8 mouse cellular contexts compared by ENCODE assay signal in genomic region chr5:3596399-3596766, GRCm38 (mm10). TPM values are rescaled to one million over a fixed set of nuclear protein-coding genes. Genes with fewer than 3 reads are reported as not detected.
A peak's percentile ranks its signal among the peaks of the same experiment; 100 is the strongest.
DNase-seq lines count a peak whose midpoint lies in the region; ATAC-seq and TF ChIP-seq lines count a peak whose summit lies in the region.

Gene Rbm48, minus strand, starts transcription at chr5:3596585.

- TF ChIP-seq CTCF in bone marrow, adult 2 months (IDR thresholded peaks at IDR 0.05; ENCODE audit: control insufficient read depth, insufficient read depth, low read length): peak; percentile 86
- peak; percentile 71 for TF ChIP-seq CTCF in heart, adult 2 months (IDR thresholded peaks at IDR 0.05)

- WGBS in bone marrow, adult 2 months: under 1% methylated on average over 31 of the region's 31 CpGs
- under 1% methylated on average over 20 of the region's 31 CpGs for WGBS in embryonic facial prominence, embryonic 14.5 days
- under 1% methylated on average over 31 of the region's 31 CpGs for WGBS in heart, adult 2 months
- under 1% methylated on average over 31 of the region's 31 CpGs for WGBS in limb, embryonic 12.5 days
- WGBS in midbrain, embryonic 14.5 days: under 1% methylated on average over 31 of the region's 31 CpGs

- H3K9ac ChIP-seq in embryonic facial prominence, embryonic 14.5 days (ENCODE audit: low read depth, low read length): peak within 1 kb of the TSS; percentile 75
- peak within 1 kb of the TSS; percentile 78 for H3K9ac ChIP-seq in heart, adult 2 months (ENCODE audit: low read depth, low read length)
- H3K9ac ChIP-seq in limb, embryonic 12.5 days (replicated peaks): peak within 1 kb of the TSS; percentile 65
- H3K9ac ChIP-seq in midbrain, embryonic 14.5 days (replicated peaks; ENCODE audit: low read length): peak within 1 kb of the TSS; percentile 71

- no peaks in the 10 kb centered on the region for H3K9me3 ChIP-seq in embryonic facial prominence, embryonic 14.5 days (ENCODE audit: control insufficient read depth, low read length)
- H3K9me3 ChIP-seq in limb, embryonic 12.5 days: no peaks in the 10 kb centered on the region
- H3K9me3 ChIP-seq in midbrain, embryonic 14.5 days (ENCODE audit: control insufficient read depth, low read length): no peaks in the 10 kb centered on the region

- peak within 1 kb of the TSS; percentile 60 for H3K27ac ChIP-seq in bone marrow, adult 2 months (ENCODE audit: control insufficient read depth, insufficient read depth, low read depth, low read length, poor library complexity)
- H3K27ac ChIP-seq in embryonic facial prominence, embryonic 14.5 days (replicated peaks; ENCODE audit: low read depth, low read length): 0 out of 2 replicates have a peak within 1 kb of the TSS, but pooled peaks have one; percentile 33
- H3K27ac ChIP-seq in heart, adult 2 months: peak within 1 kb of the TSS; percentile 82
- peak within 1 kb of the TSS; percentile 64; the same call in 1 of the 2 replicates for H3K27ac ChIP-seq in limb, embryonic 12.5 days
- H3K27ac ChIP-seq in midbrain, embryonic 14.5 days (replicated peaks; ENCODE audit: low read depth, low read length): peak within 1 kb of the TSS; percentile 79

- TF ChIP-seq EP300 in heart, adult 2 months (IDR thresholded peaks at IDR 0.05; ENCODE audit: insufficient read depth, low read depth, low read length): no peak; the same call in 1 of the 2 replicates

- peak; percentile 88 for ATAC-seq in embryonic facial prominence, embryonic 14.5 days (ENCODE audit: low read depth)
- ATAC-seq in limb, embryonic 12.5 days (ENCODE audit: insufficient number of reproducible peaks, insufficient read depth, low FRiP score, low TSS enrichment, low read depth): peak; percentile 85
- peak; percentile 87 for ATAC-seq in midbrain, embryonic 14.5 days (ENCODE audit: low FRiP score, low TSS enrichment)

- H3K27me3 ChIP-seq in embryonic facial prominence, embryonic 14.5 days (replicated peaks; ENCODE audit: control insufficient read depth, insufficient read depth, low read length): no peaks in the 10 kb centered on the region
- H3K27me3 ChIP-seq in heart, adult 2 months (ENCODE audit: control insufficient read depth, insufficient read depth, low read length): no peaks in the 10 kb centered on the region
- H3K27me3 ChIP-seq in limb, embryonic 12.5 days: no peaks in the 10 kb centered on the region
- no peaks in the 10 kb centered on the region for H3K27me3 ChIP-seq in midbrain, embryonic 14.5 days (ENCODE audit: control insufficient read depth, insufficient read depth, low read length)

- no peaks in the 10 kb centered on the region for H3K4me1 ChIP-seq in bone marrow, adult 2 months (ENCODE audit: control insufficient read depth, insufficient read depth, low read length)
- H3K4me1 ChIP-seq in embryonic facial prominence, embryonic 14.5 days (ENCODE audit: control insufficient read depth, insufficient read depth, low read length): peaks cover 4% of the 10 kb centered on the region; the same call in 1 of the 2 replicates
- H3K4me1 ChIP-seq in heart, adult 2 months (ENCODE audit: control insufficient read depth, insufficient read depth, low read length): peaks cover 2% of the 10 kb centered on the region
- H3K4me1 ChIP-seq in limb, embryonic 12.5 days (replicated peaks): peaks cover 15% of the 10 kb centered on the region
- H3K4me1 ChIP-seq in midbrain, embryonic 14.5 days (ENCODE audit: control insufficient read depth, insufficient read depth, low read length): peaks cover 16% of the 10 kb centered on the region

- no peaks in the 10 kb centered on the region for H3K79me2 ChIP-seq in heart, adult 2 months (replicated peaks; ENCODE audit: control insufficient read depth, insufficient read depth, low read length)

- DNase-seq in A20 (ENCODE audit: low read depth, low spot score): peak; percentile 85
- peak; percentile 89 for DNase-seq in embryonic facial prominence, embryonic 14.5 days (ENCODE audit: low spot score)
- DNase-seq in heart, adult 2 months: peak; percentile 81 to 85
- DNase-seq in kidney, adult 8-10 months: peak; percentile 79 to 81
- DNase-seq in midbrain, embryonic 14.5 days: peak; percentile 91
- DNase-seq in spleen, adult 18-20 months: peak; percentile 76 to 77

- peak within 1 kb of the TSS; percentile 84 for H3K4me3 ChIP-seq in bone marrow, adult 2 months (replicated peaks; ENCODE audit: control insufficient read depth, low read depth, low read length)
- H3K4me3 ChIP-seq in embryonic facial prominence, embryonic 14.5 days (ENCODE audit: low read depth, low read length): peak within 1 kb of the TSS; percentile 93
- peak within 1 kb of the TSS; percentile 81 for H3K4me3 ChIP-seq in heart, adult 2 months
- H3K4me3 ChIP-seq in limb, embryonic 12.5 days (replicated peaks): peak within 1 kb of the TSS; percentile 78
- peak within 1 kb of the TSS; percentile 87 for H3K4me3 ChIP-seq in midbrain, embryonic 14.5 days (replicated peaks; ENCODE audit: low read depth, low read length)

- H3K36me3 ChIP-seq in embryonic facial prominence, embryonic 14.5 days (ENCODE audit: control insufficient read depth, insufficient read depth, low read length): 0 out of 2 replicates have a peak, but pooled peaks cover 8% of the 10 kb centered on the region
- peaks cover 3% of the 10 kb centered on the region; the same call in 1 of the 2 replicates for H3K36me3 ChIP-seq in heart, adult 2 months (ENCODE audit: control insufficient read depth, insufficient read depth, low read length)
- peaks cover 16% of the 10 kb centered on the region for H3K36me3 ChIP-seq in limb, embryonic 12.5 days
- peaks cover 12% of the 10 kb centered on the region for H3K36me3 ChIP-seq in midbrain, embryonic 14.5 days (ENCODE audit: control insufficient read depth, insufficient read depth, low read length)

- intact Hi-C loops in heart, adult 2 months (cut with DNase I): loop anchor here (2.0 kb wide), 1 partner anchor 54 kb away; the partner anchor contains the start of gene Fam133b

- TF ChIP-seq POLR2A in bone marrow, adult 2 months (IDR thresholded peaks at IDR 0.05; ENCODE audit: borderline replicate concordance, control insufficient read depth, low read depth, low read length): peak; percentile 56; the same call in 1 of the 2 replicates
- TF ChIP-seq POLR2A in heart, adult 2 months (IDR thresholded peaks at IDR 0.05; ENCODE audit: insufficient read depth, low read depth, low read length): no peak

- H3K4me2 ChIP-seq in embryonic facial prominence, embryonic 14.5 days (ENCODE audit: low read depth, low read length): peak within 1 kb of the TSS; percentile 80
- H3K4me2 ChIP-seq in limb, embryonic 12.5 days: peak within 1 kb of the TSS; percentile 81
- H3K4me2 ChIP-seq in midbrain, embryonic 14.5 days (ENCODE audit: low read length): peak within 1 kb of the TSS; percentile 84

RNA-seq across cellular contexts. Expression of gene Rbm48, which starts in this region (rescaled TPM):
- polyA plus RNA-seq in bone marrow, adult 2 months (2011; ENCODE audit: insufficient read depth, insufficient read length, low replicate concordance, missing spikeins): 3.4 and 4.8 TPM in 2 replicates
- 11.4 TPM in 2 replicates for polyA plus RNA-seq in embryonic facial prominence, embryonic 14.5 days (2014; fragmentation: Nextera tagmentation; extraction: Ambion mirVana)
- 1 to 10 TPM; 3.5 to 5.0 TPM for total RNA-seq in heart, adult 2 months (2021)
- polyA plus RNA-seq in heart, adult 2 months (2012; rRNA removed): 2.8 and 5.5 TPM in 2 replicates
- polyA plus RNA-seq in limb, embryonic 12.5 days (2016; fragmentation: Nextera tagmentation; extraction: Ambion mirVana): 15.3 and 15.6 TPM in 2 replicates
- polyA plus RNA-seq in midbrain, embryonic 14.5 days (2014; fragmentation: Nextera tagmentation; extraction: Ambion mirVana): 15.7 and 18.5 TPM in 2 replicates

Comparison
In these comparisons a context has a peak if more than half of its experiments do, and no peak if none do; other contexts are left out.
1. Peak in every context shown above with its lines: DNase-seq, ATAC-seq, H3K4me3 ChIP-seq and H3K27ac ChIP-seq.